Mouse (Mus musculus) cortical plate, adult 2 months (tissue): ENCODE data around the gene Rnf213.

Source experiments
- CTCF ChIP-seq: fragments of 200-500 bp; IDR thresholded peaks from 2 replicates; pipeline ENCODE4 v1.5.1; 2011; ENCODE audit warnings: mild to moderate bottlenecking, control low read depth, low read length; ENCODE audit not compliant: insufficient read depth; ENCODE audit errors: extremely low read depth
- POLR2A ChIP-seq: fragments of 200-500 bp; IDR thresholded peaks from 2 replicates; pipeline ENCODE4 v1.6.1; 2011; ENCODE audit warnings: mild to moderate bottlenecking, low read length, control low read depth; ENCODE audit not compliant: insufficient read depth; ENCODE audit errors: extremely low read depth

GRCm38 (mm10) chr11:119509165-119509776 lies 116.4 kb downstream of the Rnf213 start:
- no peak for TF ChIP-seq POLR2A
- no peak for TF ChIP-seq CTCF
